Comparison of ENCODE assay signal across 8 mouse cellular contexts in genomic region chr9:110413785-110414184, GRCm38 (mm10). TPM values are rescaled to one million over a fixed set of nuclear protein-coding genes. Genes with fewer than 3 reads are reported as not detected.
DNase-seq lines count a peak whose midpoint lies in the region; ATAC-seq lines count a peak whose summit lies in the region.

No protein-coding gene starts in this region.

- no peak overlapping the region for H3K4me3 ChIP-seq in limb, embryonic 11.5 days (ENCODE audit: low read depth, low read length)

- DNase-seq in cerebellum, postnatal 14 days = peak; percentile 65 to 75
- no peak for DNase-seq in cerebellum, adult 11 months
- peak; percentile 37 to 49 for DNase-seq in left cerebral cortex, postnatal 14 days (ENCODE audit: low spot score in 2 of 2)
- no peak for DNase-seq in left cerebral cortex, adult 8-10 months (ENCODE audit: low spot score in 2 of 2)
- DNase-seq in ZHBTc4 (ENCODE audit: low read depth, low spot score) = peak; percentile 42
- DNase-seq in limb, embryonic 11.5 days (ENCODE audit: low spot score) = peak; percentile 70
- no peak for DNase-seq in layer of hippocampus, postnatal 36 days

- no peak overlapping the region for H3K27ac ChIP-seq in limb, embryonic 11.5 days (replicated peaks; ENCODE audit: low read depth, low read length)

- H3K9me3 ChIP-seq in limb, embryonic 11.5 days (ENCODE audit: control insufficient read depth, low read length) = no peaks in the 10 kb centered on the region

- H3K4me2 ChIP-seq in limb, embryonic 11.5 days (ENCODE audit: low read depth, severe bottlenecking) = no peak overlapping the region

- intact Hi-C loops in left cerebral cortex, postnatal 14 days (cut with DNase I) = loop anchor here (2.0 to 10.0 kb wide), 4 partner anchors 119 to 451 kb away; partner anchors contain the start of gene Setd2

- H3K36me3 ChIP-seq in limb, embryonic 11.5 days (ENCODE audit: control insufficient read depth, insufficient read depth, low read length) = no peaks in the 10 kb centered on the region

- no peak overlapping the region for H3K9ac ChIP-seq in limb, embryonic 11.5 days (ENCODE audit: low read length)

- H3K4me1 ChIP-seq in limb, embryonic 11.5 days (ENCODE audit: control insufficient read depth, insufficient read depth, low read length) = no peaks in the 10 kb centered on the region

- no peaks in the 10 kb centered on the region for H3K27me3 ChIP-seq in limb, embryonic 11.5 days (ENCODE audit: control insufficient read depth, insufficient read depth, low read length)

- ATAC-seq in limb, embryonic 11.5 days (ENCODE audit: insufficient number of reproducible peaks, low FRiP score, low TSS enrichment, low read depth) = no peak
- ATAC-seq in inflammation-experienced regulatory T-cells, adult 6 months = no peak

- 60% methylated on average over 9 of the region's 9 CpGs for WGBS in limb, embryonic 11.5 days

RNA-seq across cellular contexts. Expression of gene Ngp, which starts 5.8 kb away (rescaled TPM):
- total RNA-seq in left cerebral cortex, postnatal 14 days (2021) = under 1 TPM in 1 of 2 experiments, not detected in 1; 0.63 TPM
- under 1 TPM in 2 of 4 experiments, not detected in 2; 0.30 to 0.50 TPM for total RNA-seq in left cerebral cortex, adult 8-10 months (2022)
- 0.47 and 0.48 TPM in 2 replicates for polyA plus RNA-seq in limb, embryonic 11.5 days (2014; fragmentation: Nextera tagmentation; extraction: Ambion mirVana)
- 1 to 10 TPM in 1 of 3 experiments, not detected in 2; 5.1 TPM for polyA plus RNA-seq in inflammation-experienced regulatory T-cells, adult 6 months (2017; shearing (Covaris generic))
- total RNA-seq in layer of hippocampus, postnatal 36 days (2021) = not detected

RNA-seq across cellular contexts. Expression of gene Ptpn23, which starts 5.8 kb away (rescaled TPM):
- 10 to 100 TPM; 54.2 to 59.7 TPM for total RNA-seq in left cerebral cortex, postnatal 14 days (2021)
- 10 to 100 TPM; 48.3 to 55.0 (median 50.0) TPM for total RNA-seq in left cerebral cortex, adult 8-10 months (2022)
- 16.6 and 18.6 TPM in 2 replicates for polyA plus RNA-seq in limb, embryonic 11.5 days (2014; fragmentation: Nextera tagmentation; extraction: Ambion mirVana)
- 1 to 10 TPM; 4.4 to 5.9 (median 4.7) TPM for polyA plus RNA-seq in inflammation-experienced regulatory T-cells, adult 6 months (2017; shearing (Covaris generic))
- 10 to 100 TPM; 53.5 to 54.3 TPM for total RNA-seq in layer of hippocampus, postnatal 36 days (2021)

Comparison
In these comparisons a context has a peak if more than half of its experiments do, and no peak if none do; other contexts are left out.
1. DNase-seq: peak in cerebellum, postnatal 14 days (2 of 2), left cerebral cortex, postnatal 14 days (2 of 2), ZHBTc4 (single experiment) and limb, embryonic 11.5 days (single experiment); none in cerebellum, adult 11 months (single experiment), left cerebral cortex, adult 8-10 months (0 of 2) and layer of hippocampus, postnatal 36 days (0 of 2).